8 mouse cellular contexts compared by ENCODE assay signal in genomic region chr5:24730488-24730871, GRCm38 (mm10). TPM values are rescaled to one million over a fixed set of nuclear protein-coding genes. Genes with fewer than 3 reads are reported as not detected.
DNase-seq lines count a peak whose midpoint lies in the region; ATAC-seq and TF ChIP-seq lines count a peak whose summit lies in the region.

Wdr86 (minus strand) TSS chr5:24730727.

- H3K36me3 ChIP-seq in forebrain, embryonic 16.5 days (ENCODE audit: control insufficient read depth, insufficient read depth): no peaks in the 10 kb centered on the region
- no peaks in the 10 kb centered on the region for H3K36me3 ChIP-seq in liver, adult 2 months (ENCODE audit: control insufficient read depth, insufficient read depth, low read length)

- H3K4me3 ChIP-seq in forebrain, embryonic 16.5 days (replicated peaks; ENCODE audit: low read length): peak within 1 kb of the TSS; percentile 42
- H3K4me3 ChIP-seq in liver, adult 2 months (ENCODE audit: insufficient read depth, low read depth, low read length): peak within 1 kb of the TSS; percentile 48

- DNase-seq in right cerebral cortex, postnatal 4 days: peak; percentile 39
- no peak for DNase-seq in right cerebral cortex, postnatal 25 days
- DNase-seq in liver, adult 2 months (ENCODE audit: extremely low read depth, low read depth, low spot score): no peak
- DNase-seq in testis, postnatal 10 days (ENCODE audit: low spot score): peak; percentile 67
- DNase-seq in layer of hippocampus, postnatal 10 days (ENCODE audit: low spot score in 2 of 2): no peak
- DNase-seq in frontal cortex, postnatal 14 days (ENCODE audit: low spot score in 2 of 2): no peak

- H3K9ac ChIP-seq in forebrain, embryonic 16.5 days (replicated peaks; ENCODE audit: low read depth, low read length): peak within 1 kb of the TSS; percentile 52
- H3K9ac ChIP-seq in liver, adult 2 months (ENCODE audit: low read depth, low read length): peak within 1 kb of the TSS; percentile 34

- peaks cover 29% of the 10 kb centered on the region for H3K27me3 ChIP-seq in forebrain, embryonic 16.5 days (replicated peaks; ENCODE audit: control insufficient read depth, insufficient read depth, low read length)
- H3K27me3 ChIP-seq in liver, adult 2 months (ENCODE audit: control insufficient read depth, insufficient read depth, low read length): peaks cover 11% of the 10 kb centered on the region; the same call in 1 of the 2 replicates

- TF ChIP-seq POLR2A in liver, adult 2 months (IDR thresholded peaks at IDR 0.05; ENCODE audit: extremely low read depth, insufficient read depth, low read length): no peak

- H3K4me2 ChIP-seq in forebrain, embryonic 16.5 days (ENCODE audit: low read length): peak within 1 kb of the TSS; percentile 58

- no peak within 1 kb of the TSS for H3K27ac ChIP-seq in forebrain, embryonic 16.5 days (ENCODE audit: low read length)
- 0 out of 2 replicates have a peak within 1 kb of the TSS, but pooled peaks have one; percentile 1 for H3K27ac ChIP-seq in liver, adult 2 months (replicated peaks; ENCODE audit: insufficient read depth, low read depth, low read length)

- TF ChIP-seq CTCF in liver, adult 2 months (IDR thresholded peaks at IDR 0.05; ENCODE audit: low read depth, low read length): no peak

- no peaks in the 10 kb centered on the region for H3K9me3 ChIP-seq in forebrain, embryonic 16.5 days (ENCODE audit: control insufficient read depth, low read length)

- ATAC-seq in forebrain, embryonic 16.5 days: peak; percentile 41
- ATAC-seq in CD4-positive, CD25-positive, alpha-beta regulatory T cell, adult 4 months: no peak

- under 1% methylated on average over 23 of the region's 23 CpGs for WGBS in forebrain, embryonic 16.5 days
- WGBS in liver, adult 2 months: 1% methylated on average over 23 of the region's 23 CpGs

- H3K79me2 ChIP-seq in liver, adult 2 months (ENCODE audit: control insufficient read depth, insufficient read depth, low read length): no peaks in the 10 kb centered on the region

- peaks cover 15% of the 10 kb centered on the region for H3K4me1 ChIP-seq in forebrain, embryonic 16.5 days (replicated peaks; ENCODE audit: control insufficient read depth, insufficient read depth, low read length)
- H3K4me1 ChIP-seq in liver, adult 2 months (ENCODE audit: control insufficient read depth, insufficient read depth, low read length): no peaks in the 10 kb centered on the region

RNA-seq across cellular contexts. Expression of gene Wdr86, which starts in this region (rescaled TPM):
- 4.7 and 5.1 TPM in 2 replicates for polyA plus RNA-seq in forebrain, embryonic 16.5 days (2015; fragmentation: Nextera tagmentation; extraction: Ambion mirVana)
- total RNA-seq in liver, adult 2 months (2014; rRNA removed): 0.27 and 0.28 TPM in 2 replicates
- polyA plus RNA-seq in liver, adult 2 months (2012; rRNA removed): 0.26 and 1.0 TPM in 2 replicates
- total RNA-seq in layer of hippocampus, postnatal 10 days (2021): 1 to 10 TPM; 1.5 to 2.4 TPM
- polyA plus RNA-seq in CD4-positive, CD25-positive, alpha-beta regulatory T cell, adult 4 months (2017; shearing (Covaris generic)): under 1 TPM; 0.39 to 0.91 TPM

Comparison
In these comparisons a context has a peak if more than half of its experiments do, and no peak if none do; other contexts are left out.
1. DNase-seq: peak in right cerebral cortex, postnatal 4 days (single experiment) and testis, postnatal 10 days (single experiment); none in right cerebral cortex, postnatal 25 days (single experiment), liver, adult 2 months (single experiment), layer of hippocampus, postnatal 10 days (0 of 2) and frontal cortex, postnatal 14 days (0 of 2).